Mouse (Mus musculus) T-cell, adult 66 days (primary cell): Measurements from ENCODE around the gene Gdap2. TPM values are rescaled to one million over a fixed set of nuclear protein-coding genes. Genes with fewer than 3 reads are reported as not detected.

Experiments used
- total RNA-seq, 2 experiments: library from RNA; stranded (reverse); gene quantifications; 3 replicates in 1 of 2; 4 replicates in 1 of 2; pipeline ENCODE4 v1.2.4; 2023

Gdap2 gene
- total RNA-seq = 10 to 100 TPM; 25.2 to 27.3 TPM

GRCm38 (mm10) chr3:100162315-100163105, at the start of gene Gdap2, which contains the start of gene Wdr3:
Gene Gdap2 (plus strand): TSS chr3:100162381.
Gene Wdr3 (minus strand): TSS chr3:100162407.

Other genes with a start within 250 kb of the Gdap2 start
- 10 to 100 TPM; 60.6 to 72.1 TPM for gene Wdr3, start within 50 bp of the Gdap2 start, total RNA-seq